Mouse (Mus musculus): ENCODE measurements at regions not wholly inside any gene's neighbourhood (a gene's known extent, or its start where the extent isn't known, plus 50 kb on each side); places are given as distances from the start of the nearest gene placed in this dataset.

DNA sequence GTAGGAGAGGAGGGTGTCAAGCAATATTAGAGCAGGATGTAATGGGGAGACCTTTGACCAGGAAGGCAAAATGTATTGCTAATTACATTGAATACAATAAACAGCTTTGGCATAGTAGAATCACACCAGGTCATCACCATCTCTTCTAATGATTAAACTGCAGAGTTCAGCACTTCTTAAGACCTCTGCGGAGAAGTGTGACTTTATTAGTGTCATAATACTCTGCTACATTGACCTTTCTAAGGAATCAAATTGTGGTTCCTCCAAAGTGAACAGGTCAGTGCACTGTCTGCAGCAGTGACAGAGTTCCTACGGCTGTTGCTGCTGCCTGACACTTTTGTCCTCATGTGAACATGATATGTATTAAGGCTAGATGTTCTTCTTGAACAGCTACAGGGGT lies 228.0 kb upstream of the Gm11042 start:
- TF ChIP-seq CTCF (IDR thresholded peaks at IDR 0.05; ENCODE audit: low read depth, low read length) (no peak), POLR2A (IDR thresholded peaks at IDR 0.05; ENCODE audit: borderline replicate concordance, low read depth, low read length) (no peak)
